Mouse (Mus musculus): ENCODE measurements at regions not wholly inside any gene's neighbourhood (a gene's known extent, or its start where the extent isn't known, plus 50 kb on each side); places are given as distances from the start of the nearest gene placed in this dataset.
A peak's percentile ranks its signal among the peaks of the same experiment; 100 is the strongest.

GRCm38 (mm10) chr4:135013932-135014331, 83.2 kb downstream of the Syf2 start:
- ATAC-seq (ENCODE audit: insufficient read depth, low read depth) (no peak), DNase-seq (ENCODE audit: low spot score) (no peak)
- Histone ChIP-seq H3K4me2 (ENCODE audit: low read depth, low read length) (no peak overlapping the region), H3K4me3 (ENCODE audit: low read depth, low read length) (no peak overlapping the region), H3K9me3 (replicated peaks; ENCODE audit: control insufficient read depth, low read length) (no peaks in the 10 kb centered on the region), H3K27me3 (ENCODE audit: control insufficient read depth, insufficient read depth, low read length) (0 out of 2 replicates have a peak, but pooled peaks cover 10% of the 10 kb centered on the region), H3K27ac (ENCODE audit: low read depth) (no peak overlapping the region), H3K9ac (replicated peaks; ENCODE audit: low read depth, low read length) (no peak overlapping the region), H3K4me1 (ENCODE audit: control insufficient read depth, insufficient read depth) (no peaks in the 10 kb centered on the region), H3K36me3 (replicated peaks; ENCODE audit: control insufficient read depth, insufficient read depth, low read length) (no peaks in the 10 kb centered on the region)
- WGBS, result 51% methylated on average over 2 of the region's 2 CpGs
- TF ChIP-seq CTCF (IDR thresholded peaks at IDR 0.05; ENCODE audit: low read depth) (peak; percentile 15; the same call in 1 of the 2 replicates), EP300 (IDR thresholded peaks at IDR 0.05; ENCODE audit: low read depth) (no peak)

GRCm38 (mm10) chr4:135018018-135018417, 87.3 kb downstream of the Syf2 start:
- H3K4me2 ChIP-seq (ENCODE audit: low read depth, low read length), result no peak overlapping the region
- TF ChIP-seq EP300 (IDR thresholded peaks at IDR 0.05; ENCODE audit: low read depth), result no peak
- peak; percentile 68 for TF ChIP-seq CTCF (IDR thresholded peaks at IDR 0.05; ENCODE audit: low read depth)
- ATAC-seq (ENCODE audit: insufficient read depth, low read depth), result no peak
- H3K27me3 ChIP-seq (ENCODE audit: control insufficient read depth, insufficient read depth, low read length), result 0 out of 2 replicates have a peak, but pooled peaks cover 10% of the 10 kb centered on the region
- H3K9me3 ChIP-seq (replicated peaks; ENCODE audit: control insufficient read depth, low read length), result no peaks in the 10 kb centered on the region
- no peaks in the 10 kb centered on the region for H3K4me1 ChIP-seq (ENCODE audit: control insufficient read depth, insufficient read depth)
- DNase-seq (ENCODE audit: low spot score), result peak; percentile 38
- no peaks in the 10 kb centered on the region for H3K36me3 ChIP-seq (replicated peaks; ENCODE audit: control insufficient read depth, insufficient read depth, low read length)
- H3K4me3 ChIP-seq (ENCODE audit: low read depth, low read length), result no peak overlapping the region
- no peak overlapping the region for H3K9ac ChIP-seq (replicated peaks; ENCODE audit: low read depth, low read length)
- H3K27ac ChIP-seq (ENCODE audit: low read depth), result no peak overlapping the region
- WGBS, result 16% methylated on average over 8 of the region's 8 CpGs

GRCm38 (mm10) chr4:135019120-135019519, 88.4 kb downstream of the Syf2 start:
- peaks cover 12% of the 10 kb centered on the region for H3K27me3 ChIP-seq (ENCODE audit: control insufficient read depth, insufficient read depth, low read length)
- WGBS, result 55% methylated on average over 2 of the region's 2 CpGs

GRCm38 (mm10) chr4:135020262-135020991, 89.7 kb downstream of the Syf2 start:
- H3K36me3 ChIP-seq (replicated peaks; ENCODE audit: control insufficient read depth, insufficient read depth, low read length), result no peaks in the 10 kb centered on the region
- H3K27me3 ChIP-seq (ENCODE audit: control insufficient read depth, insufficient read depth, low read length), result peaks cover 14% of the 10 kb centered on the region
- no peak for DNase-seq (ENCODE audit: low spot score)
- 76% methylated on average over 8 of the region's 8 CpGs for WGBS
- H3K4me2 ChIP-seq (ENCODE audit: low read depth, low read length), result no peak overlapping the region
- TF ChIP-seq EP300 (IDR thresholded peaks at IDR 0.05; ENCODE audit: low read depth) (no peak), CTCF (IDR thresholded peaks at IDR 0.05; ENCODE audit: low read depth) (no peak)
- ATAC-seq (ENCODE audit: insufficient read depth, low read depth), result no peak
- no peak overlapping the region for H3K27ac ChIP-seq (ENCODE audit: low read depth)
- no peaks in the 10 kb centered on the region for H3K4me1 ChIP-seq (ENCODE audit: control insufficient read depth, insufficient read depth)
- no peak overlapping the region for H3K4me3 ChIP-seq (ENCODE audit: low read depth, low read length)
- H3K9me3 ChIP-seq (replicated peaks; ENCODE audit: control insufficient read depth, low read length), result no peaks in the 10 kb centered on the region
- no peak overlapping the region for H3K9ac ChIP-seq (replicated peaks; ENCODE audit: low read depth, low read length)

More at GRCm38 (mm10) chr4:135019120-135019519, 88.4 kb downstream of the Syf2 start:
- Histone ChIP-seq H3K9ac (replicated peaks; ENCODE audit: low read depth, low read length) (no peak overlapping the region), H3K4me3 (ENCODE audit: low read depth, low read length) (no peak overlapping the region), H3K4me1 (ENCODE audit: control insufficient read depth, insufficient read depth) (no peaks in the 10 kb centered on the region), H3K27ac (ENCODE audit: low read depth) (no peak overlapping the region), H3K36me3 (replicated peaks; ENCODE audit: control insufficient read depth, insufficient read depth, low read length) (no peaks in the 10 kb centered on the region), H3K9me3 (replicated peaks; ENCODE audit: control insufficient read depth, low read length) (no peaks in the 10 kb centered on the region), H3K4me2 (ENCODE audit: low read depth, low read length) (no peak overlapping the region)
- ATAC-seq (ENCODE audit: insufficient read depth, low read depth) (no peak), DNase-seq (ENCODE audit: low spot score) (no peak)
- TF ChIP-seq CTCF (IDR thresholded peaks at IDR 0.05; ENCODE audit: low read depth) (no peak), EP300 (IDR thresholded peaks at IDR 0.05; ENCODE audit: low read depth) (no peak)

GRCm38 (mm10) chr4:135023200-135023599, 92.5 kb downstream of the Syf2 start:
- Histone ChIP-seq H3K9ac (replicated peaks; ENCODE audit: low read depth, low read length) (no peak overlapping the region), H3K36me3 (replicated peaks; ENCODE audit: control insufficient read depth, insufficient read depth, low read length) (no peaks in the 10 kb centered on the region), H3K4me2 (ENCODE audit: low read depth, low read length) (no peak overlapping the region), H3K27ac (ENCODE audit: low read depth) (no peak overlapping the region), H3K4me1 (ENCODE audit: control insufficient read depth, insufficient read depth) (no peaks in the 10 kb centered on the region), H3K27me3 (ENCODE audit: control insufficient read depth, insufficient read depth, low read length) (peaks cover 10% of the 10 kb centered on the region), H3K4me3 (ENCODE audit: low read depth, low read length) (no peak overlapping the region), H3K9me3 (replicated peaks; ENCODE audit: control insufficient read depth, low read length) (no peaks in the 10 kb centered on the region)
- ATAC-seq (ENCODE audit: insufficient read depth, low read depth) (no peak), DNase-seq (ENCODE audit: low spot score) (no peak)
- 89% methylated on average over 5 of the region's 5 CpGs for WGBS
- TF ChIP-seq EP300 (IDR thresholded peaks at IDR 0.05; ENCODE audit: low read depth), result no peak
- TF ChIP-seq CTCF (IDR thresholded peaks at IDR 0.05; ENCODE audit: low read depth), result no peak

GRCm38 (mm10) chr4:135025802-135026201, 94.7 kb upstream of the Runx3 start:
- Histone ChIP-seq H3K4me3 (ENCODE audit: low read depth, low read length) (no peak overlapping the region), H3K27me3 (ENCODE audit: control insufficient read depth, insufficient read depth, low read length) (peaks cover 14% of the 10 kb centered on the region), H3K4me2 (ENCODE audit: low read depth, low read length) (no peak overlapping the region), H3K9me3 (replicated peaks; ENCODE audit: control insufficient read depth, low read length) (no peaks in the 10 kb centered on the region), H3K4me1 (ENCODE audit: control insufficient read depth, insufficient read depth) (no peaks in the 10 kb centered on the region), H3K9ac (replicated peaks; ENCODE audit: low read depth, low read length) (no peak overlapping the region), H3K27ac (ENCODE audit: low read depth) (no peak overlapping the region), H3K36me3 (replicated peaks; ENCODE audit: control insufficient read depth, insufficient read depth, low read length) (no peaks in the 10 kb centered on the region)
- ATAC-seq (ENCODE audit: insufficient read depth, low read depth), result no peak
- no peak for DNase-seq (ENCODE audit: low spot score)
- TF ChIP-seq CTCF (IDR thresholded peaks at IDR 0.05; ENCODE audit: low read depth) (no peak), EP300 (IDR thresholded peaks at IDR 0.05; ENCODE audit: low read depth) (no peak)
- WGBS, result 73% methylated on average over 18 of the region's 18 CpGs

All from heart, postnatal 0 days (tissue).